Mouse (Mus musculus) midbrain, embryonic 14.5 days (tissue): ENCODE results near the gene H2-T22. TPM values are rescaled to one million over a fixed set of nuclear protein-coding genes. Genes with fewer than 3 reads are reported as not detected.
"Not testable (repeated sequence)": the region's sequence is repeated elsewhere in the genome, so short reads cannot be mapped to it uniquely, and the experiment has no call there.

Experiments
- ATAC-seq: fragments of 200-750 bp; cut with Nextera tagmentation; 2 replicates; pipeline ENCODE4 v1.8.0; 2017; ENCODE audit warnings: moderate number of reproducible peaks, moderate library complexity; ENCODE audit not compliant: low FRiP score, low TSS enrichment
- DNase-seq: peaks from one replicate; pipeline ENCODE4 v3.0.0-alpha.2; 2015
- H3K27ac ChIP-seq: fragments of 300-500 bp; sonication (generic); replicated peaks from 2 replicates; pipeline ENCODE4 v1.5.1; 2014; ENCODE audit warnings: mild to moderate bottlenecking, low read depth, low read length, moderate library complexity
- H3K27me3 ChIP-seq: fragments of 300-500 bp; sonication (generic); 2 replicates; pipeline ENCODE4 v1.6.1; 2014; ENCODE audit warnings: low read length, control low read depth, mixed read lengths; ENCODE audit not compliant: control insufficient read depth, insufficient read depth
- H3K36me3 ChIP-seq: fragments of 300-500 bp; sonication (generic); 2 replicates; pipeline ENCODE4 v1.6.1; 2014; ENCODE audit warnings: low read length, control low read depth; ENCODE audit not compliant: control insufficient read depth, insufficient read depth
- H3K4me1 ChIP-seq: fragments of 300-500 bp; sonication (generic); 2 replicates; pipeline ENCODE4 v1.6.1; 2014; ENCODE audit warnings: mild to moderate bottlenecking, antibody characterized with exemption, low read length, control low read depth; ENCODE audit not compliant: control insufficient read depth, insufficient read depth
- H3K4me2 ChIP-seq: fragments of 300-500 bp; sonication (generic); 2 replicates; pipeline ENCODE4 v1.6.1; 2014; ENCODE audit warnings: mild to moderate bottlenecking, low read length, moderate library complexity
- H3K4me3 ChIP-seq: fragments of 300-500 bp; sonication (generic); replicated peaks from 2 replicates; pipeline ENCODE4 v1.5.1; 2014; ENCODE audit warnings: low read depth, low read length
- H3K9ac ChIP-seq: fragments of 300-500 bp; sonication (generic); replicated peaks from 2 replicates; pipeline ENCODE4 v1.6.1; 2014; ENCODE audit warnings: mild to moderate bottlenecking, low read length, moderate library complexity
- H3K9me3 ChIP-seq: fragments of 300-500 bp; sonication (generic); 2 replicates; pipeline ENCODE4 v1.6.1; 2016; ENCODE audit warnings: low read length, control low read depth, mixed read lengths; ENCODE audit not compliant: control insufficient read depth
- WGBS: fragments of 180-500 bp; shearing (Covaris S2); extraction: QIAGEN DNeasy Blood & Tissue Kit; methylation state at CpG from one replicate; pipeline ENCODE4 v1.1.7; 2014; 5-methylcytosine and 5-hydroxymethylcytosine counted together
- polyA plus RNA-seq: library from polyadenylated mRNA; unstranded; fragments of >200 nt; fragmentation: Nextera tagmentation; extraction: Ambion mirVana; gene quantifications from 2 replicates; pipeline ENCODE4 v1.2.1, GENCODE M21; 2014

H2-T22 gene
- 4.8 and 7.5 TPM in 2 replicates for polyA plus RNA-seq

GRCm38 (mm10) chr17:36042610-36043169, at the start of gene H2-T22, which contains the start of gene Gm6034:
Gene H2-T22 (minus strand): TSS chr17:36042747.
Gene Gm6034 (plus strand): TSS chr17:36042961.
- not testable (repeated sequence) for H3K9me3 ChIP-seq, H3K27ac ChIP-seq, H3K9ac ChIP-seq, H3K27me3 ChIP-seq, H3K4me1 ChIP-seq, H3K36me3 ChIP-seq
- Histone ChIP-seq H3K4me2 (peak within 1 kb of the TSS; percentile 60), H3K4me3 (peak within 1 kb of the TSS; percentile 29)
- 1% methylated on average over 12 of the region's 12 CpGs for WGBS
- ATAC-seq (peak; percentile 81), DNase-seq (peak; percentile 86)

GRCm38 (mm10) chr17:36091933-36092332, 49.4 kb upstream of the H2-T22 start:
- H3K4me3 ChIP-seq, H3K4me1 ChIP-seq, H3K9me3 ChIP-seq, DNase-seq, H3K4me2 ChIP-seq, H3K27me3 ChIP-seq, ATAC-seq, H3K36me3 ChIP-seq, H3K9ac ChIP-seq, H3K27ac ChIP-seq: not testable (repeated sequence)
- no CpG with 5 or more reads among the region's 2 CpGs for WGBS

- WGBS: 73% methylated on average over 1 of the region's 1 CpGs
- not testable (repeated sequence) for ATAC-seq
These were observed 43.4 kb upstream of the H2-T22 start for GRCm38 (mm10) chr17:36085976-36086375.

GRCm38 (mm10) chr17:36083870-36084451, 41.4 kb upstream of the H2-T22 start:
- H3K9ac ChIP-seq: peak overlapping the region; percentile 55
- no peaks in the 10 kb centered on the region for H3K36me3 ChIP-seq
- H3K4me2 ChIP-seq: peak overlapping the region; percentile 97
- ATAC-seq (0 out of 2 replicates have a peak, but pooled peaks have one; percentile 50), DNase-seq (peak; percentile 46)
- H3K4me1 ChIP-seq: 0 out of 2 replicates have a peak, but pooled peaks cover 3% of the 10 kb centered on the region
- H3K4me3 ChIP-seq: peak overlapping the region; percentile 49
- 1% methylated on average over 41 of the region's 42 CpGs for WGBS
- no peak overlapping the region for H3K27ac ChIP-seq
- no peaks in the 10 kb centered on the region for H3K9me3 ChIP-seq
- H3K27me3 ChIP-seq: peaks cover 7% of the 10 kb centered on the region; the same call in 1 of the 2 replicates

More at GRCm38 (mm10) chr17:36085976-36086375, 43.4 kb upstream of the H2-T22 start:
- H3K9me3 ChIP-seq, H3K27ac ChIP-seq, H3K4me2 ChIP-seq, H3K36me3 ChIP-seq, H3K4me1 ChIP-seq, H3K27me3 ChIP-seq, H3K9ac ChIP-seq, DNase-seq, H3K4me3 ChIP-seq: not testable (repeated sequence)

GRCm38 (mm10) chr17:36083266-36083869, 40.8 kb upstream of the H2-T22 start:
- WGBS: 1% methylated on average over 46 of the region's 46 CpGs
- Histone ChIP-seq H3K27me3 (peaks cover 7% of the 10 kb centered on the region; the same call in 1 of the 2 replicates), H3K9ac (peak overlapping the region; percentile 55), H3K9me3 (no peaks in the 10 kb centered on the region), H3K36me3 (no peaks in the 10 kb centered on the region), H3K4me3 (peak overlapping the region; percentile 49), H3K4me1 (0 out of 2 replicates have a peak, but pooled peaks cover 3% of the 10 kb centered on the region), H3K27ac (no peak overlapping the region), H3K4me2 (peak overlapping the region; percentile 97)
- ATAC-seq: peak; percentile 58
- peak; percentile 65 for DNase-seq

- not testable (repeated sequence) for DNase-seq, H3K9me3 ChIP-seq, H3K4me1 ChIP-seq, ATAC-seq, H3K27me3 ChIP-seq, H3K36me3 ChIP-seq, H3K27ac ChIP-seq, H3K9ac ChIP-seq
- peak overlapping the region; percentile 49 for H3K4me3 ChIP-seq
- H3K4me2 ChIP-seq: peak overlapping the region; percentile 97
- 27% methylated on average over 6 of the region's 6 CpGs for WGBS
These were observed 40.1 kb upstream of the H2-T22 start for GRCm38 (mm10) chr17:36082519-36083232.

- H3K4me3 ChIP-seq, H3K4me1 ChIP-seq, H3K9ac ChIP-seq, H3K9me3 ChIP-seq, ATAC-seq, H3K36me3 ChIP-seq, H3K27me3 ChIP-seq, DNase-seq, H3K27ac ChIP-seq, H3K4me2 ChIP-seq: not testable (repeated sequence)
These were observed 39.4 kb upstream of the H2-T22 start for GRCm38 (mm10) chr17:36081901-36082300.

GRCm38 (mm10) chr17:36060829-36061228, 18.3 kb upstream of the H2-T22 start:
- Histone ChIP-seq H3K4me1 (no peaks in the 10 kb centered on the region), H3K36me3 (no peaks in the 10 kb centered on the region), H3K9me3 (no peaks in the 10 kb centered on the region), H3K9ac (no peak overlapping the region), H3K4me3 (no peak overlapping the region), H3K4me2 (no peak overlapping the region), H3K27ac (no peak overlapping the region), H3K27me3 (no peaks in the 10 kb centered on the region)
- WGBS: 22% methylated on average over 2 of the region's 2 CpGs
- peak; percentile 88 for DNase-seq
- ATAC-seq: no peak
